Mouse (Mus musculus): ENCODE data around the gene 2510039O18Rik. TPM values are rescaled to one million over a fixed set of nuclear protein-coding genes. Genes with fewer than 3 reads are reported as not detected.
A peak's percentile ranks its signal among the peaks of the same experiment; 100 is the strongest.

2510039O18Rik gene
- 23.5 and 26.0 TPM in 2 replicates for polyA plus RNA-seq (2016; fragmentation: Nextera tagmentation; extraction: Ambion mirVana)

DNA sequence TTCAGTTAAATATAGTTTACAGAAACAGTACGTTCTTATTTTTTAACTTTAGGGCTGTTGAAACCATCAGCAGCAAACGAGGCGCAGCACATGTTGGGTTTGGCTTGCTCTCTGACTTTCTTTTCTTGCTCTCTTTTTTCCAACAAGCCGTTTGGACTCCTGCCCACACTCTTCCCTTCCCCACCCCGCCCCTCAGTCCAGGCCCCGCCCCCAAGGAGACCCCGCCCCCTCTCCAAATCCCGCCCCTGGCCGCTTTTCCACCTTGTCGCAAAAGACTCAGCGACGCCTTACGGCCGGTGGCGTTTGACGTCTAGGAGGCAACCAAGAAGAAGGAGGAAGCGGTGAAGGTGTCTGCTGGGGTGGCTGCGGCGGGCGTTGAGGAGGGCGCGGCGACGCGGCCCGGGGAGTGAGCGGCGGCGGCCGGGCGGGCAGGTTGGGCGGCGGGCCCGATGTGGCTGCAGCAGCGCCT, at the start of gene 2510039O18Rik:
TSS of gene 2510039O18Rik (plus strand) at position 320 of the 469 bp plus-strand sequence.
- peak within 1 kb of the TSS; percentile 99 for H3K4me3 ChIP-seq (replicated peaks)
- H3K27ac ChIP-seq = peak within 1 kb of the TSS; percentile 89
- peak within 1 kb of the TSS; percentile 91 for H3K9ac ChIP-seq (replicated peaks)
- no peaks in the 10 kb centered on the region for H3K27me3 ChIP-seq
- peaks cover 48% of the 10 kb centered on the region for H3K4me1 ChIP-seq (replicated peaks)
- peak within 1 kb of the TSS; percentile 100 for H3K4me2 ChIP-seq
- WGBS = 3% methylated on average over 25 of the region's 35 CpGs
- H3K36me3 ChIP-seq = peaks cover 28% of the 10 kb centered on the region
- no peaks in the 10 kb centered on the region for H3K9me3 ChIP-seq
- peak; percentile 29; the same call in 1 of the 2 replicates for ATAC-seq (ENCODE audit: insufficient number of reproducible peaks, insufficient read depth, low FRiP score, low TSS enrichment, low read depth)

DNA sequence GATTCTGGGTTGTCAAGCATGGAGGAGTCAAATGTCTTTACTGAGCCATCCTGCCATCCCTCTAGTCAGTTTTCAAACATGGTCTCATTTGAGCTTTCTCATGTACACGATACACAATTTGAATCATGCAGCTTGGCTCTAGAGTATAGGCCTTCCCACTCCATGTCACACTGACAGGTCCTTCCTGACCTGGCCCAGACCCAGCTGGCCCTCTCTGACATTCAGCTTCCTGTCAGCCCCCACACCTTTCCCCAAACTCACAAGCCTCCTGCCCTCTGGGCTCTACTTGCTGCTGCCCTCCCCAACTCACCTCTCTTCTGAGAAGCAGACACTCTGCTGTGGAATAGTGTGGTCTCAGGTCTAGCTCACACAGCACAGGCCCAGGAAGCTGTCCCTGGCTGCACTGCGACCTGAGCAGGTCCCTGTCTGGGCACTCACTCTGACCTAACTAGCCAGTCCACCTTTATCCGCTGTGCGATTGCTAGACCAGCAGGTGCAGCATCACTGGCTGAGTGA, 44.8 kb upstream of the 2510039O18Rik start:
- Histone ChIP-seq H3K27me3 (no peaks in the 10 kb centered on the region), H3K4me2 (no peak overlapping the region), H3K27ac (no peak overlapping the region), H3K9ac (replicated peaks) (no peak overlapping the region), H3K4me1 (replicated peaks) (no peaks in the 10 kb centered on the region), H3K9me3 (no peaks in the 10 kb centered on the region), H3K36me3 (peaks cover 94% of the 10 kb centered on the region), H3K4me3 (replicated peaks) (no peak overlapping the region)
- WGBS = 91% methylated on average over 4 of the region's 4 CpGs
- ATAC-seq (ENCODE audit: insufficient number of reproducible peaks, insufficient read depth, low FRiP score, low TSS enrichment, low read depth) = no peak

DNA sequence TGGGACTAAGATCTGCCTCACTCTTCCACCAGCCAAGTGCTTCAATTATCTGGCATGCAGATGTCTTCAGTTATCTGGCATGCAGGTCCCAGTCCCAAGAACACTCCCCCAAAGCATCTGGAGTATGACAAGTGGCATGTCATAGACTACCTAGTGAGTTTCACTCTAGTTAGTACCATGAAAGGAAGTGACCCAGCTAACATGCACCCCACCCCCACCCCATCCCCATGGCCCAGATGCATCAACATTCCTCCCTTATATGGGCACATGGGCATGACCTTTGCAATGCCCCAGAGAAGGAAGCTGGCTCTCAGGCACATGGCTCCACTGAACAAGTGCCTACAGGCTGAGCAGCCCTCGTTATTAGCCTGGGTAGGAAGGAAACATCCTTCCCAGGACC, 44.3 kb upstream of the 2510039O18Rik start:
- ATAC-seq (ENCODE audit: insufficient number of reproducible peaks, insufficient read depth, low FRiP score, low TSS enrichment, low read depth) = no peak
- Histone ChIP-seq H3K4me1 (replicated peaks) (no peaks in the 10 kb centered on the region), H3K4me2 (no peak overlapping the region), H3K36me3 (peaks cover 90% of the 10 kb centered on the region), H3K27me3 (no peaks in the 10 kb centered on the region), H3K4me3 (replicated peaks) (no peak overlapping the region), H3K27ac (no peak overlapping the region), H3K9ac (replicated peaks) (no peak overlapping the region), H3K9me3 (no peaks in the 10 kb centered on the region)
- 81% methylated on average over 1 of the region's 1 CpGs for WGBS

DNA sequence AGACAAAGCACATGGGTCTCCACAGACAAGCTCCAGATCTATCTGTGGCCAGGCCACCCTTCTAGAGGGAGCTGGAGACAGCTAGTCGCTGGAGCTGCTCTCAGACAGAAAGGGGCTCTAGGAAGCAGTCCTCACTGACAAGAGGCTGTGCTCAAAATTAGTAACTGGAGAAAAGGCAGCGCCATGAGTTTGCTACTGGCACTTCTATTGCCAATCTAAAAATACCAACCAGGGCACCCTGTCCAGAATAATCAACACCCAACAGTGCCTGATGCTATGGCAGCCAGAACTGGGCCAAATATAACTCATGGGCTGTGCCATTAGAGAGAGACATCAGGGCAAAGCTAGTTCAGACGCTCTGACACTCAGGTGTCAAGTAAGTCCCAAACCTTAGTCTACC, 43.3 kb upstream of the 2510039O18Rik start:
- H3K27ac ChIP-seq = no peak overlapping the region
- ATAC-seq (ENCODE audit: insufficient number of reproducible peaks, insufficient read depth, low FRiP score, low TSS enrichment, low read depth) = no peak
- H3K9ac ChIP-seq (replicated peaks) = no peak overlapping the region
- H3K4me3 ChIP-seq (replicated peaks) = no peak overlapping the region
- no peak overlapping the region for H3K4me2 ChIP-seq
- H3K4me1 ChIP-seq (replicated peaks) = no peaks in the 10 kb centered on the region
- H3K27me3 ChIP-seq = no peaks in the 10 kb centered on the region
- WGBS = 85% methylated on average over 3 of the region's 3 CpGs
- no peaks in the 10 kb centered on the region for H3K9me3 ChIP-seq
- H3K36me3 ChIP-seq = peaks cover 85% of the 10 kb centered on the region

DNA sequence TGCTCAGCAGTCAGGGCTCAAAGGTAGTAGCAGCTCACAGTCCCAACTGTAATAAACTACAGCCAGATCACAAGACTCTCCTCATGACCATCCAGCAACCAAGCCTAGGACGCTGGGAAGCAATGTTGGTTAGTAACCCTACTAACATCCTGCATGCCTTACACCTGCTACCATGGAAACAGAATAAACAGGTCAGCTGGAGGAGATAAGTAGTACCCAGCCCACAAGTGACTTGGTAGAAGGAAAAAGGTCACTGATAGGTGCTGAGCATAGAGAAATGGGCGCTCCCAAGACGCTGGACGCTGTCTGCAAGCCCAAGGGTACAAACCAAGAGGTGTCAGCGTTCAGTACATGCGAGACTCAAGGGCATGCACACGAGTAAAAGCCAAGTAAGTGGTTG, 40.2 kb upstream of the 2510039O18Rik start:
- Histone ChIP-seq H3K27ac (no peak overlapping the region), H3K9me3 (no peaks in the 10 kb centered on the region), H3K27me3 (no peaks in the 10 kb centered on the region), H3K4me3 (replicated peaks) (no peak overlapping the region), H3K4me2 (no peak overlapping the region), H3K36me3 (peaks cover 67% of the 10 kb centered on the region), H3K9ac (replicated peaks) (no peak overlapping the region), H3K4me1 (replicated peaks) (peaks cover 9% of the 10 kb centered on the region)
- 91% methylated on average over 7 of the region's 7 CpGs for WGBS
- no peak for ATAC-seq (ENCODE audit: insufficient number of reproducible peaks, insufficient read depth, low FRiP score, low TSS enrichment, low read depth)

DNA sequence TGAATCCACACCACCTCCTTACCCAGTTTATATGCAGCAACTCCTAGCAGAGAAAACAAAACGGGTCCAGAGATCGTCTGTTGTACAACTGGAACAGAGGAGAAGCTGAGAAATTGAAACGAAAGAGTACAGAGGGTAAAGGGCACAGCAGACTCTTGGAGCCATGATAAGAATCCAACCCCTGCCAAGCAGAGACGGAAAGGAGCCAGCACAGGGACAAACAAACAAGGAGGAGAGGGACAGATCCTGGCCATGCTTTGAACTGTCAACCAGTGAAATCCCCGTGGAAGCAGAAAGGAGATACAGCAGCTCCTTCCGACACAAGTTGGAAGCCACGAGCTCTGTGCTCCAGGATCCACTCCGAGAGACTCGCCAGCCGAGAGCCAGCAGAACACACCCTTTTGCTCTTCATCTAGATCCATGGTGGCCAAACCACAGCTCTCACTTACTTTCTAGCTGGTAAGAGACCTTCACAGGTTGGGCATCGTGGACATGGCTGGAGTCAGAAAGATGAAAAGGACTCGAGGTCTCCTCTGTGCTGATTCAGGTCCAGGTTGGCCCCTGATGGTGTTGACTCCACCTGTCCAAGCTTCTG, 37.7 kb upstream of the 2510039O18Rik start:
- no peak overlapping the region for H3K4me3 ChIP-seq (replicated peaks)
- no peak overlapping the region for H3K9ac ChIP-seq (replicated peaks)
- no peak for ATAC-seq (ENCODE audit: insufficient number of reproducible peaks, insufficient read depth, low FRiP score, low TSS enrichment, low read depth)

DNA sequence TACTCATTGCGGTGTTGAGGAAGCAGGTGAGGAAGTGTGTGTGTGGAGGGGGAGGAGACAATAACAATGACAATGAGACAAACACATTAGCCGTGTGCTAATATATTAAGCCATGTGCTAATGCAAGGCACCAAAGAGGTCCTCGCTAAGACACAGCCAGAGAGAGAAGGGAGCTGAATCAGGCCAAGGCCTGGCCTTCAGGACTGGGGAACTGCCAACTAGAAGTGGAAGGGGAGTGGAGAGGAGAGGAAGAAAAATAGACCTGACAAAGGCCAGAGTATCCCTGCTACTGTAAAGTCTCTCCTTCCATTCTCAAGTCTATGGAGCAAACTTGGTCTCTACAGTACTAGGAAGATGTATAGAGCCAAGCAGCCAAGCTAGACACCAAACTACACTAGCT, 37.1 kb upstream of the 2510039O18Rik start:
- peak overlapping the region; percentile 70 for H3K4me2 ChIP-seq
- WGBS = 87% methylated on average over 3 of the region's 3 CpGs
- peak overlapping the region; percentile 84 for H3K9ac ChIP-seq (replicated peaks)
- H3K9me3 ChIP-seq = no peaks in the 10 kb centered on the region
- ATAC-seq (ENCODE audit: insufficient number of reproducible peaks, insufficient read depth, low FRiP score, low TSS enrichment, low read depth) = no peak
- no peak overlapping the region for H3K27ac ChIP-seq
- H3K4me3 ChIP-seq (replicated peaks) = peak overlapping the region; percentile 89
- H3K27me3 ChIP-seq = no peaks in the 10 kb centered on the region
- H3K36me3 ChIP-seq = peaks cover 36% of the 10 kb centered on the region
- peaks cover 9% of the 10 kb centered on the region for H3K4me1 ChIP-seq (replicated peaks)

More for the DNA sequence above, 37.7 kb upstream of the 2510039O18Rik start:
- no peak overlapping the region for H3K27ac ChIP-seq
- H3K27me3 ChIP-seq = no peaks in the 10 kb centered on the region
- peak overlapping the region; percentile 70; the same call in 1 of the 2 replicates for H3K4me2 ChIP-seq
- H3K4me1 ChIP-seq (replicated peaks) = peaks cover 9% of the 10 kb centered on the region
- no peaks in the 10 kb centered on the region for H3K9me3 ChIP-seq
- H3K36me3 ChIP-seq = peaks cover 42% of the 10 kb centered on the region
- WGBS = 91% methylated on average over 12 of the region's 12 CpGs

DNA sequence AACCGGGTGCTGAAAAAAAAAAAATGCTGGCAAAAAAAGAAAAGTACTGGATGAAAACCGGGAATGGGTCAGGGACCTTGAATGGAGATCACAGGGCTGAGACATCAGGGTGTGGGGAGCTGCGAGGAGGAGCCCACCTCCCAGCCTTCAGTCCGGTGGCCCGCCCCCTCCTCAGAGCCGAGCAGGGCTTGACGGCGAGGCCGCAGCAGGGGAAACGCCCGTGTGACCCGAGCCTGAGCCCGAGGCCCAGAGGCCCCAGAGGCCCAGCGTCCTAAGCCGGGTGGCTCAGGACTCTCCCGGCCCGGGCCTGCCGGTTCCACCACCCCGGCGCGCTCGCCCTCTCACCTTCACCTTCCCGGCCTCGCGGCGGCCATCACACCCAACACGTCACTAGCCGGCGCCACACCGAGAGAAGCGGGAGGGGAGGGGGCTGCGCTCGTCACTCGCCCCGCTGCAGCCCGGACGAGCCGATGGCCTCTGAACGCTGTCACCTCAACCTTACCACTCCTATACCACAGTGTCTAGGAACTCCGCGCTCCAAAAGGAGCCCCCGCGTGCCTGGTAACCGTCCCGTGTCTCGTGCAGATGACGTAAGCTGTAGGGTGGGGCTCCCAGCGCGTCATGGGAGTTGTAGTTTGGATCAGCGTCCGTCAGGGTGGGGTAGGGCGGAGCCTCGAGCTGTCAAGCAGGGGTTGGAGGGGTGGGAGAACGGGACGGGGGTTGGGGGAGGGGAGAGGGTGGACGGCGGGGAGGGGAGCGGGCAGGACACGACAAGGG, 36.2 kb upstream of the 2510039O18Rik start, which contains the start of gene Mfn2:
TSS of gene Mfn2 (minus strand) at position 392 of the 777 bp plus-strand sequence.
- Histone ChIP-seq H3K9ac (replicated peaks) (peak within 1 kb of the TSS; percentile 84), H3K4me2 (peak within 1 kb of the TSS; percentile 70), H3K27ac (peak within 1 kb of the TSS; percentile 83), H3K36me3 (peaks cover 32% of the 10 kb centered on the region), H3K4me1 (replicated peaks) (peaks cover 9% of the 10 kb centered on the region), H3K27me3 (no peaks in the 10 kb centered on the region), H3K9me3 (no peaks in the 10 kb centered on the region), H3K4me3 (replicated peaks) (peak within 1 kb of the TSS; percentile 89)
- peak; percentile 89 for ATAC-seq (ENCODE audit: insufficient number of reproducible peaks, insufficient read depth, low FRiP score, low TSS enrichment, low read depth)
- WGBS = under 1% methylated on average over 59 of the region's 59 CpGs

DNA sequence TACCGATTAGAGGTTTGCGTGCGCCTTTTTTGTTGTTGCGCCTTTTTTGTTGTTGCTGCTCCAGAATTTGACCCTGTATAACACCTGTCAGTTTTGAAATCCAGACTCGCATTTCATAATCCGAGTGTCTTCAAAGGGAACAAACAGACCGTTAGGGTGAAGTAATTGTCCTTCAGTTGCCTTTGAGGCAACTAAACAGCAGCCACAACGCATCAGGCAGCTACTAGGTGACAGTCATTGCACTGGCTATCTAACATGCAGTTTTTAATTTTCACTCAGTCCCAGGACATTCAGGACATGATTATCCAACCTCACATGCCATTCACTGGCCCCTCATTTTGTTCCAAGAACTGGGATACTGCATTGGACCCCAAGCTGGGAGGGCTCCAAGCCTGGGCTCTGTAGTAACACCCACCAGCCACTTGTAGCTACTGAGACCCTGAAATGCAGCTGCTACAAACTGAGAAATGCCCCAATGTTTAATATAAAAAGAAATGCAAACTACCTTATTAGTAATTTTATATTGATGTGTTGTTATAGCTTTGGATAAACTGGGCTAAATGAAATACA, 35.5 kb upstream of the 2510039O18Rik start:
- H3K36me3 ChIP-seq = peaks cover 32% of the 10 kb centered on the region
- no peak overlapping the region for H3K27ac ChIP-seq
- H3K27me3 ChIP-seq = no peaks in the 10 kb centered on the region
- under 1% methylated on average over 8 of the region's 8 CpGs for WGBS
- ATAC-seq (ENCODE audit: insufficient number of reproducible peaks, insufficient read depth, low FRiP score, low TSS enrichment, low read depth) = peak; percentile 9; the same call in 1 of the 2 replicates
- peak overlapping the region; percentile 70 for H3K4me2 ChIP-seq
- H3K9ac ChIP-seq (replicated peaks) = no peak overlapping the region
- no peaks in the 10 kb centered on the region for H3K9me3 ChIP-seq
- H3K4me3 ChIP-seq (replicated peaks) = peak overlapping the region; percentile 89
- H3K4me1 ChIP-seq (replicated peaks) = peaks cover 9% of the 10 kb centered on the region

DNA sequence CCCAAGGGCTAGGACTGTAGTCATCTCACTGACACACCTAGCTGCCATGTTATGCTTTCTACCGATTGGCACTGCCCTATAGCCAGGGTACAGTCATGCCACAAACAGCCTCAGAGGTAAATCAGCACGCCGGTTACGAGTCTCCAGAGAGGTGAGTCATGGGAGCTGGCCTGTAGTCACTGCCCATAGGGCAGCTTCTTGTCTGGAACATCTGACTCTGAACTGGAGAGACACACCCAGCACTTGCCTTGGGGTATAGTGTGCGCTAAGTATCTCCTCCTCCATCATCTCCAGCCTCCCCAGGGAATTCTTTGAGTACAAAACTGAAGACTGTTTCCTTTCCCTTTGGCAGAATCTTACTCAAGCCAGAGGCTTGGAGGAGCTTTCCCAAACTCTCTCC, 34.5 kb upstream of the 2510039O18Rik start:
- H3K27ac ChIP-seq = no peak overlapping the region
- no peak for ATAC-seq (ENCODE audit: insufficient number of reproducible peaks, insufficient read depth, low FRiP score, low TSS enrichment, low read depth)
- H3K9ac ChIP-seq (replicated peaks) = no peak overlapping the region

DNA sequence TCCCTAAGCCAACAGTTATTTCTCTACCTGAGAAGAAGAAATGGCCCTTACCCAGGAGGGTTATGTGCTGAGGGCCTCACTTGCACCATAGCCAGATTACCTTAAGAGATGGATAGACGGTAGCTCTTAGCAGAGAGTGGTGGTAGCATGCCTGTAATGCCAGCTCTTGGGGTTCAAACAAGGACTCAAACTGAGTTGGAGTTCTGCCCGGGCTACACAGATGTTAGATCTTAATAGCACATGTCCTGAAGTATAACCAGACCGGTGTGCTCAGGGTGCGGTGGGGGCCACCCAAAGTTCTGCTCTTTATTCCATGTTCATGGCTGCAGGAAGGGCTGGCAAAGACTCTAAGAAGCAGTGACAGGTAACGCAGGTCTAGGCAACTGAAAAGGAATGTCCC, 31.2 kb upstream of the 2510039O18Rik start:
- no peak overlapping the region for H3K4me2 ChIP-seq
- no peak overlapping the region for H3K9ac ChIP-seq (replicated peaks)
- H3K9me3 ChIP-seq = no peaks in the 10 kb centered on the region
- no peak for ATAC-seq (ENCODE audit: insufficient number of reproducible peaks, insufficient read depth, low FRiP score, low TSS enrichment, low read depth)
- H3K27me3 ChIP-seq = no peaks in the 10 kb centered on the region
- WGBS = 87% methylated on average over 5 of the region's 5 CpGs
- no peak overlapping the region for H3K4me3 ChIP-seq (replicated peaks)
- peaks cover 4% of the 10 kb centered on the region; the same call in 1 of the 2 replicates for H3K4me1 ChIP-seq (replicated peaks)
- H3K27ac ChIP-seq = no peak overlapping the region
- H3K36me3 ChIP-seq = peaks cover 51% of the 10 kb centered on the region

More for the DNA sequence above, 34.5 kb upstream of the 2510039O18Rik start:
- Histone ChIP-seq H3K27me3 (no peaks in the 10 kb centered on the region), H3K9me3 (no peaks in the 10 kb centered on the region), H3K4me1 (replicated peaks) (peaks cover 9% of the 10 kb centered on the region), H3K4me3 (replicated peaks) (no peak overlapping the region), H3K4me2 (no peak overlapping the region), H3K36me3 (peaks cover 35% of the 10 kb centered on the region)
- 90% methylated on average over 5 of the region's 5 CpGs for WGBS
